Mouse (Mus musculus): ENCODE data around the gene Hspg2.

- no peak for TF ChIP-seq CTCF (IDR thresholded peaks at IDR 0.05; ENCODE audit: control insufficient read depth, insufficient read depth, insufficient read length)
- TF ChIP-seq USF1 (IDR thresholded peaks at IDR 0.05; ENCODE audit: low read depth) = no peak
- no peak for TF ChIP-seq MYOD1 (IDR thresholded peaks at IDR 0.05; ENCODE audit: control insufficient read depth, insufficient read length, low read depth)
- no peak for TF ChIP-seq MAX (IDR thresholded peaks at IDR 0.05)
- TF ChIP-seq MYOG (IDR thresholded peaks at IDR 0.05; ENCODE audit: control insufficient read depth, extremely low read depth, insufficient read length) = no peak
- TF ChIP-seq CEBPB (IDR thresholded peaks at IDR 0.05; ENCODE audit: low read depth) = no peak
- no peak for TF ChIP-seq FOSL1 (IDR thresholded peaks at IDR 0.05; ENCODE audit: insufficient read depth, low read length, poor library complexity, severe bottlenecking)
Measured at GRCm38 (mm10) chr4:137480993-137481340, 12.4 kb downstream of the Hspg2 start.
